Mouse (Mus musculus) gastrocnemius, postnatal 36 days (tissue): ENCODE measurements around the gene Ccdc30. TPM values are rescaled to one million over a fixed set of nuclear protein-coding genes. Genes with fewer than 3 reads are reported as not detected.

Source experiments
- total RNA-seq, 2 experiments: library from RNA; stranded (reverse); gene quantifications; 2 replicates each; pipeline ENCODE4 v1.2.3; 2021

The Ccdc30 gene
- total RNA-seq, 2 experiments from 2014 or later, result 0.20 to 0.28 TPM

Other genes starting within 250 kb of the Ccdc30 start
- gene Zfp691, start 241.3 kb downstream of the Ccdc30 start, total RNA-seq, result 10 to 100 TPM; 15.5 to 16.9 TPM
- not detected for gene Ermap, start 225.5 kb downstream of the Ccdc30 start, total RNA-seq
- 10 to 100 TPM; 10.7 to 15.2 TPM for gene Svbp, start 220.2 kb downstream of the Ccdc30 start, total RNA-seq
- not detected for gene Tmem269, start 197.3 kb downstream of the Ccdc30 start, total RNA-seq
- 10 to 100 TPM; 24.2 to 24.7 TPM for gene AU022252, start 182.8 kb downstream of the Ccdc30 start, total RNA-seq
- 10 to 100 TPM; 12.7 to 13.8 TPM for gene P3h1, start 182.6 kb downstream of the Ccdc30 start, total RNA-seq
- gene Cldn19, start 160.1 kb downstream of the Ccdc30 start, total RNA-seq, result 1 to 10 TPM; 2.2 to 3.2 TPM
- gene Ybx1, start 120.9 kb downstream of the Ccdc30 start, total RNA-seq, result 100 to 1,000 TPM; 503 to 580 TPM
- 1 to 10 TPM; 8.0 to 9.4 TPM for gene Ppih, start 95.0 kb downstream of the Ccdc30 start, total RNA-seq
- 1 to 10 TPM; 3.8 to 4.9 TPM for gene Ppcs, start 6.9 kb upstream of the Ccdc30 start, total RNA-seq
- gene Zmynd12, start 7.3 kb upstream of the Ccdc30 start, total RNA-seq, result not detected
- not detected for gene Rimkla, start 77.1 kb upstream of the Ccdc30 start, total RNA-seq
- gene Foxj3, start 121.5 kb upstream of the Ccdc30 start, total RNA-seq, result 10 to 100 TPM; 22.0 to 24.6 TPM
- 1 to 10 TPM; 4.4 to 4.6 TPM for gene Frg2f1, start 124.0 kb upstream of the Ccdc30 start, total RNA-seq
- not detected for gene Guca2a, start 222.2 kb upstream of the Ccdc30 start, total RNA-seq
- not detected for gene Guca2b, start 243.4 kb upstream of the Ccdc30 start, total RNA-seq